Mouse (Mus musculus) gastrocnemius, adult 18-20 months (tissue): ENCODE results near the gene Pgs1. TPM values are rescaled to one million over a fixed set of nuclear protein-coding genes. Genes with fewer than 3 reads are reported as not detected.

Experiments used
- DNase-seq: peaks from one replicate; pipeline ENCODE4 v3.0.0; 2021; ENCODE audit warnings: low spot score
- total RNA-seq, 2 experiments: library from RNA; stranded (reverse); gene quantifications; 2 replicates each; pipeline ENCODE4 v1.2.3; 2021

Gene Pgs1
- total RNA-seq, 2 experiments from 2014 or later = 17.6 to 18.5 TPM

- DNase-seq = peak; percentile 89
These were observed 23.6 kb upstream of the Pgs1 start for GRCm38 (mm10) chr11:117962228-117963067.

DNA sequence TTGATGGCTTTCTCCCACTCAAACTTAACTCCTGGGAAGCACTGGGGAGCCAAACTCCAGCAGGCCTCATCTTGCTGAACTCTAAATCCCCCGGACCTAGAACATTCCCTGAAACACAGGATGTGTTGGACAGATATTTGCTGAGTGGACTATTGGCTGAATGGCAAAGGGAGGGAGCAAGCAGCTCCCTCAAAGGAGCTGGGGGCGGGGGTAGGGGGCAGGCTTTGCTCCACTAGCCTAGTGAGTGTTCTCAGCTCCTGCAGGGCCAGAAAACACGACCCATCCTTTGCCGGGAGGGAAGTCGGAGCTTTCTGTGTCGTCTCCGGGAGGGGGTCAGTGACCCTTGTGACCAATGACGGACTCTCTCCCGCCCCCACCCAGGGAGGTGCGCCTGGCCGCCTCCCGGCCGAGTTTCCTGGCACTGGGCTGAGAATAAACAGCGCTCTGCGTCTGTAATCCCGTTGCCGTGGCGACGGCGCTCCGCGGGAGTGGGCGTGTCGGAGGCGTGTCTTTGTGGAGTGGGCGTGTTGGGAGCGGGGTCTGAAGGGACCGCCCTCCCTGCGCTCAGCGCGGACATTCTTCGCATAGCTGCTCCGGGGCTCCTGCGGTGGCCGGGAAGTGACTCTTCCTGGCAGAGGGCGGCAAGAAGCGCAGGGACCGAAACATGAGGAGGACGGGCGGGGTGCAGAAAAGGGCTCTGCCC is 22.9 kb upstream of the Pgs1 start:
- peak; percentile 99 for DNase-seq

DNA sequence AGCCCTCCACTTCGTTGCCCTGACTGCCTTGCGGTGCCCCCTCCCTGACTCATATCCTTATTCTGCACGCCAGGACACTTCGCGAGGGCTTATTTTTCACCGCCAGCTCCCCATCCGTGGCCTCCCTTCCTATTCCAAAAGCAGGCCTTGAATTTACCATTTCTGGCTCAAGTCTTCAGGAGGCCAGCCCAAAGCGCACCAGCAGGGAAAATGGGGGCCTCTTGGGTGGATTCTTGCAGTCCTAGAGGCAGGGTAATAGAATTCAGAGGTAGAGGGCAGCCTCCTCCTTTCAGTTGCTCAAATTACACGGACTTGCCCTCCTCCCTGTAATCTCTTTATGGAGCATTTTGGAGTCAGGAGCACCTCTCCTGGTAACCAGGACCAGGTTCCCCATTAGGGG is 22.2 kb upstream of the Pgs1 start:
- DNase-seq = no peak

- DNase-seq = no peak
These were observed 21.8 kb upstream of the Pgs1 start for GRCm38 (mm10) chr11:117964294-117964693.

- no peak for DNase-seq
These were observed 21.0 kb upstream of the Pgs1 start for GRCm38 (mm10) chr11:117965052-117965451.

GRCm38 (mm10) chr11:117965561-117965981 is 20.5 kb upstream of the Pgs1 start:
- DNase-seq = no peak

DNA sequence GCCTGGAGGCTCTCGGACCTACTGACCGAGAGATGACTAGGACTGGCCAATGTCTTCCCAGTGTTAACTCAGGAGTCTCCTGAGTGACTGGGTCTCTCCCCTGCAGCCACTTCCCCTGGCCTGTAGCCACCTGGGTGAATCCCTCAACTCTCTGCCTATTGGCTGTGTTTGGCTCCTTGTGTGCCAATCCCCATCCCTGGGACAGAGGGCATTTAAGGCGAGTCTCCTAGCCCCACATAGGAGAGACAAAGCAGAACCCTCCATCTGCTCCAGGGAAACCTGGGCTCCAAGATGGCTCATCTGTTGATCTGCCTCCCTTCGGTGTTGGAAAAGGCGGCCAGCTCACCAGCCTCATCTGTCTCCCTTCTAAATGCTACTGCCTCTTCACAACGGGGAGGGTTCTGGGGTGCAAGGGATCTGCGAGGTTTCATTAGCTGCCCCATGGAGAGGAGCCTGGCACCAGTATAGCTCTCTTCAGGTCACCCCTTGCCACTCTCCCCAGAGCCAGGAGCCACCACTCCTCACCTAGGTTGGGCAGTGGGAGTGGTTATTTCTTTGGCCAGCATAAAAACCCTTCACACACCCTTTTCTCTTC is 19.5 kb upstream of the Pgs1 start:
- DNase-seq = no peak

- DNase-seq = no peak
These were observed 18.7 kb upstream of the Pgs1 start for GRCm38 (mm10) chr11:117967249-117968015.

GRCm38 (mm10) chr11:117968016-117968671 is 17.9 kb upstream of the Pgs1 start:
- no peak for DNase-seq

- peak; percentile 54 for DNase-seq
These were observed 17.4 kb upstream of the Pgs1 start for GRCm38 (mm10) chr11:117968716-117969099.

DNA sequence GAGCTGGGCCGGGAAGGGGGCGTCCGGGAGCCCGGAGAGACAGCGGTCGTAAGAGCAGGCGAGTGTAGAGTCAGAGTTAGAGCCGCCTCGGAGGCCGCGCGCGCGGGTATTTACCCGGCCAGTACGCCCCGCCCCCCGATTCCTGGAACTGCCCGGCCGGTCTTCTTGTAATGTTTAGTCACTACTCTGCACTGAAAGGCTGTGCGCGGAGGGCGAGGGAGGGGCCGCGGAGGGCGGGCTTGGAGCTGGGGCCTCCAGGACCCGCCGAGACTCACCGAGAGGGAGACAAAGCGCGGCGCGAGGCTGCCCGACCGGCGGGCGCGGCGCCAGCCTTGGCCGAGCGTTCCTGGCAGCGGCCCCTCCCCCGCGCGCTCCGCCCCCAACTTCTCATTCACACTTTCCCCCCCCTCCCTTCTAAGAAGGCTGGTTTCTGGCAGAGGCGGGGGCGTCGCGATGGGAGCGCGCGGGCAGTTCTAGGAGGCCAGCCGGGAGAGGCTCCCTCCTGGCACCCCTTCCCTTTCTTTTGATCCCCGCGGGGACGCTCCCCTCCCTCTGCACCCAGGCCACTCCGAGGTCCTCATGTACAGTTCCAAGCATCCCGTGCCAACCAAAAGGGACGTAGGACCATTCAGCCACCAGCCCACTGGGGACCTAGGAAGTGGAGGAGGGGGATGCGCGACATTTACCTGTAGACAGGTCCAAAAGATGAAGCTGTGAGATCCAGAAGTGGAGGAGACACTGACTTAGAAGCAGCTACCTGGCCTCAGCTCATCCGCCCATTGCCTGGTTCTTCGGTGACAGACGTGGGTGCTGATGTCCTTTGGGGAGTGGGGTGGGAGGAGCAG is 16.8 kb upstream of the Pgs1 start:
- DNase-seq = peak; percentile 94

DNA sequence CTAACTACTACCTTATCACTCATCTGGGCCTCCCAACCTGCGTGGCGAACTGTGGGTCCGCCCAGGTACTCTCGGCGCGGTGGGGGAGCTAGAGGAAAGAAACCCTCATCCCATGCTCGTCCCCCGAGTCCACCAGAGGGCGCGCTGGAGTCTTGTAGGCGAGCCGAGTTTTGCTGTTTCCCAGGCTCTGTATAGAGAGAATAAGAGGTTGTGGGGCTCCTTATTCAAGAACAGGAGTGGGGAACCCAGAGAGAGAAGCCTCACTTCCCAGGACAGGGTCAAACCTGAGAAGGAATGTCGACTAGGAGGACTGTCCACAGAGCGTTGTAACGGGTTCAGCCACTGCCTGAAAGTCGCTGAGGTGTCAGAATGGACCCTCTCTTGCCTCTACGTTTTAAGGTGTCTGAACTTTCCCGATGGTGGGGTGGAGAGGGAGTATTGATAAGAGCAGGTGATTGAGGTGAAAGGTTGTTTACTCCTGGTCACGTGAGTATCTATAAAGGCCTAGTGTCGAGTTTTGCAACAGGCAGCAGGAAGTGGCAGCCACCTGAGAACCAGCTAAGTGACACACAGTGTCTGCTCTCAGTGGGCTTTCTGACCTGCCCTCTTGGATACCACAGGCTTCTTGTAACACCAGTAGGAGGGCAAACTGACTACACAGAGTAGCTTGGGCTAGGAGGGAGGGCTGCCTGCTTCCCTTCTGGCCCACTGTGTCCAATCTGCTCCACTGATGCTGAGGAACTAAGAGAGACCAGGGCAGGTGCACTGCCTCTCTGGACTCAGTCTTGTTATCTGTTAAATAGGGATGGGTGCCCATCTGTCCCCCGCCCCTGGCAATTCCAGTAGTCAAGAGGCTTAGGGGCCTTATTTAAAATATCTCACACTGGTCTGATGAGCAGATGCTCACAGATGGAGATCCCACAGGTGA is 15.9 kb upstream of the Pgs1 start, which contains the start of gene Socs3:
Socs3 (minus strand) TSS at position 103 of the 928 bp plus-strand sequence.
- peak; percentile 92 for DNase-seq

DNA sequence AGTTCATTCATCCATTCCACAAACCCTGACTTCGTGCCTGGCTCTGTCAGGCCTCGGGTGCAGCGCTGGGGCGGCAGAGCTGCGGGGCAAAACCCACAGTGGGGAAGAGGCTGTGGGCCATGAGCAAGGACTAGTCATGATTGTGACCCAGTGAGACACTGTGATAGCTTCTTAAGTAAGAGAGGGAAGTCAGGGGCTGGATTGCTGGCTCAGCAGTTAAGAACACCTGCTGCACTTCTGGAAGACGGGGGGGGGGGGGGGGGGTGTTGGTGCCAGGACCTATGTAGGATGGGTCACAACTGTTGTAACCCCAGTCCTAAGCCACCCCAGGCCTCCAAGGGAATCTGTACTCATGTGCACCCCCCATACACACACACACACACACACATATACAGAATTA is 15.0 kb upstream of the Pgs1 start:
- DNase-seq = no peak

- DNase-seq = no peak
These were observed 14.3 kb upstream of the Pgs1 start for GRCm38 (mm10) chr11:117971646-117972242.

DNA sequence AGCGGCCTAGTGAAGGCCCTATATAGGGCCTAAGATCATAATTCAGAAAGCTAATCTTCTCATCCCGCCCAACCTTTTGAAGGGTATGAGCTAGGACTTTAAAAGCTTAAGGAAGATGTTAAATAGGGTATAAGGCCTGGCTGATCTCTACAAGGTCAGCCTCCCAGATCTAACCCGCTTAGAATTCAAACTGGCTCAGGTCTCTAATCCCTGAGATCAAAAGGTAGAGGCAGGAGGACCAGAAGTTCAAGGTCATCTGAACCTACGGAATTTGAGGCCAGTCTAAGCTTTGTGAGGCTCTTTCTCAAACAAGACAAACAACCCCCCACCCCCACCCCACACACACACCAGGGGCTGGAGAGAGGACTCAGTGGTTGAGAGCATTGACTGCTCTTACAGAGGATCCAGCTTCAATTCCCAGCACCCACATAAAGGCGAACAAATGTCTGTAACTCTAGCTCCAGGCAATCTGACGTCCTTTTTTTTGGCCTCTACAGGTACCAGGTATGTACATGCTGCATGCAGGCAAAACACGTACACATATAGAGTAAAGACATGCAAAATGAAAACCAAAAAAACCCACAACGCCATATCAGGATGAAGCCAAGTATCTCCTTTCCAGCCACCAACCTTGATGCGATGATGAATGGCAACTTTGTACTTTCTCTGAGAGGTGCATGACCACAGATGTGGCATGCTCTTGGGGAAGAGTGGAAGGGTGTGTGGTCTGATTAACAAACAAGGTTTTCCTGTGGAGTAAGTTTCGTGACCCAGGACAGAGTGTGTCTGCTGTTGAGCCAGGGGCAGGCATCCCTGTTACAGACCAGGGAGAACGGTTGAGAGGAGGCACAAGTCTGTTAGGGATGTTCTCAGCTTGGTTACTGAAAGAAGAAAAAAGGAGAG is 13.2 kb upstream of the Pgs1 start:
- DNase-seq = no peak

DNA sequence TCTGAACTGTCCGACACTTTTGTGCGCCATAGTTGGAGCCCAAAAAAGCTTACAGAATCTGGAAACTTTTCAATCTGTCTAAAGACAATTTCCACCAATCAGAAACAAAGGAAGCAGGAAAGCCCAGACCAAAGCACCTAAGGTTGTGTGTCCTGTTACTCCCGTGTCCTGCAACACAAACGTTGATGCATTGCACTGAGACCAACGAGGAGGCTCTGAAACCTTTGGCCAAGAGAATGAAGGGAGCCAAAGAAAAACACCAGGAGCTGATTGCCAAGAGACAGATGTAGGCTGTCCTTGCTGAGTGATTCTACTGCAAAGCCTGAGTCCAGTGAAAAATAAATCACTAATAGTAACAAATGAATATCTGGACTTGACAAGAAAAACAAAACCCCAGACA is 12.5 kb upstream of the Pgs1 start:
- no peak for DNase-seq

DNA sequence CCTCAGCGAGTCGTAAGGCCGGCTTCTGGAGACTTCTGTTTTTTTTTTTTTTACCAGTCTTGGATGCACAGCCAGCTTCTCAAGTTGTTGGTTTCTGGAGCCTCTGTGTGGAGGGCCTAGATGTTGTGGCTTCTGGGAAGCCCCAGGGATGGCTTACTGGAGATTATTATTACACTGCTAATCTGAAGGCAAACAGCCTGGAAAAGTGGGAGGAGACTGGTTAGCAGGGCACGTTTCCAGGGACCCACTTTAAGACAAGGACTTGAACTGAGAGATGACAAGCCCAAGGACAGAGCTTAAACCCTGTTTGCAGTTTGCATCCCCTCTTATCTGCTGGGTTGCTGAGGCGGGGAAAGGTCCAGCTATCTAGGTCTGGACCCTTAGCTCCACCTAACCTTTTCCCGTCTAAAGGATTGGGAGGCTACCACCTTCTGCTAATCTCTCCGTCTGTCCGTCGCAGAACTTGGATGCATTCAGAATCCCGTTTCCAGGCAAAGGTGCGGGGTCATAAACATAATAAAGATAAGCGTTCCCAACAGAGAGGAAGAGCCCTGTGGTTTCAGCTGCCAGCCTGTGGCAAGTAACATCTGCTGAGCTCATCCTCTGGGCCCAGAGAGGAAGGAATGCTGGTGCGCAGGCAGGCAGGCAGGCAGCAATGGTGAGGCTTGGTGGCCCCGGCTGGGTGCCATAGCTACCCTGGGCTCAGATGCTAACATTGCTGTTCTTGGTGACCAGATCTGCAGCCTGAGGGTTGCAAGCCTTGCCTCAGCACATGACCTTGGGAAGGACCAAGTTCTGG is 11.6 kb upstream of the Pgs1 start:
- no peak for DNase-seq
